Mouse (Mus musculus): Measurements from ENCODE around the gene Hecw1.

Hecw1 gene

DNA sequence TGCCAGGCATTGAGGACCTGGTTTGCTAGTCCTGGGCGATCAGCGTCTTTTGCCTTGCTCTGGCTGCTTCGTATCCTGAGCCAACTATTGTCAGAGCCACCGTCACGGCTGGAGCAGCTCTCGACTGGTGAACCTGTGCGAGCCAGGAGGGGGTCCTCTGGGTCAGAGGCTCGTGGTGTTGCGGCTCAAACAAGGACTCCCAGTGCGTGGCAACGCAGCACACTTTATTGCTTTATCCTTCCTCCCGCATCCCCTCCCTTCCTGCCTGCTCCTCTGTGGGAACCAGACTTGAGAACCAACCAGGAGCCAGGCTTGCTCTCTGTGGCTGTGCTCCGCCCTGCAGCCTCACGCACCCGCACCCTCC is at the start of gene Hecw1:
Gene Hecw1 (minus strand): TSS at position 323 of the 364 bp plus-strand sequence.
- DNase-seq (ENCODE audit: low read depth, low spot score): no peak
- Histone ChIP-seq H3K27me3 (ENCODE audit: control insufficient read depth, insufficient read depth, low read length, poor library complexity, severe bottlenecking) (no peaks in the 10 kb centered on the region), H3K36me3 (ENCODE audit: control insufficient read depth, insufficient read depth, low read length, poor library complexity, severe bottlenecking) (no peaks in the 10 kb centered on the region)

GRCm38 (mm10) chr13:14561336-14561735 is 38.3 kb upstream of the Hecw1 start:
- no peak for DNase-seq (ENCODE audit: low read depth, low spot score)
- Histone ChIP-seq H3K27me3 (ENCODE audit: control insufficient read depth, insufficient read depth, low read length, poor library complexity, severe bottlenecking) (no peaks in the 10 kb centered on the region), H3K36me3 (ENCODE audit: control insufficient read depth, insufficient read depth, low read length, poor library complexity, severe bottlenecking) (no peaks in the 10 kb centered on the region)

DNA sequence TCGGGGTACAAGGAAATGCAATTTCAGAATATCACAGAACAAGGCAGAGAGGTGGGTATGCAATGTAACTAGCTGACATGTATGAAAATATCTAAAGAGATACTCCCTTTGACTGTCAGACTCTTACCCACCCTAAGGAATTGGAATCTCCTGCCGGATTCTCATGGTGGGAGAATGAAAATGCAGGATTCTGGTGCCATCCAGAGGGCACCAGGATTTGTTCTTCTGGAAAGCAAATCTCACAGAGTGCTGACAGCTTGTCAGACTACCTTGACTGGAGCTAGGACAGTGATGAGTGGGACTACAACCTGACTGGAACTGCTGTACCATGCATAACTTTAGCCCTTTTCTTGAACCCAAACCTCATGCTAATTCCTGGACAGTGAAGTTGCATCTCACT is 29.6 kb upstream of the Hecw1 start:
- DNase-seq (ENCODE audit: low read depth, low spot score): no peak
- no peaks in the 10 kb centered on the region for H3K36me3 ChIP-seq (ENCODE audit: control insufficient read depth, insufficient read depth, low read length, poor library complexity, severe bottlenecking)
- no peaks in the 10 kb centered on the region for H3K27me3 ChIP-seq (ENCODE audit: control insufficient read depth, insufficient read depth, low read length, poor library complexity, severe bottlenecking)

- Histone ChIP-seq H3K36me3 (ENCODE audit: control insufficient read depth, insufficient read depth, low read length, poor library complexity, severe bottlenecking) (no peaks in the 10 kb centered on the region), H3K27me3 (ENCODE audit: control insufficient read depth, insufficient read depth, low read length, poor library complexity, severe bottlenecking) (no peaks in the 10 kb centered on the region)
- DNase-seq (ENCODE audit: low read depth, low spot score): no peak
These were observed 19.8 kb upstream of the Hecw1 start for GRCm38 (mm10) chr13:14542860-14543259.

DNA sequence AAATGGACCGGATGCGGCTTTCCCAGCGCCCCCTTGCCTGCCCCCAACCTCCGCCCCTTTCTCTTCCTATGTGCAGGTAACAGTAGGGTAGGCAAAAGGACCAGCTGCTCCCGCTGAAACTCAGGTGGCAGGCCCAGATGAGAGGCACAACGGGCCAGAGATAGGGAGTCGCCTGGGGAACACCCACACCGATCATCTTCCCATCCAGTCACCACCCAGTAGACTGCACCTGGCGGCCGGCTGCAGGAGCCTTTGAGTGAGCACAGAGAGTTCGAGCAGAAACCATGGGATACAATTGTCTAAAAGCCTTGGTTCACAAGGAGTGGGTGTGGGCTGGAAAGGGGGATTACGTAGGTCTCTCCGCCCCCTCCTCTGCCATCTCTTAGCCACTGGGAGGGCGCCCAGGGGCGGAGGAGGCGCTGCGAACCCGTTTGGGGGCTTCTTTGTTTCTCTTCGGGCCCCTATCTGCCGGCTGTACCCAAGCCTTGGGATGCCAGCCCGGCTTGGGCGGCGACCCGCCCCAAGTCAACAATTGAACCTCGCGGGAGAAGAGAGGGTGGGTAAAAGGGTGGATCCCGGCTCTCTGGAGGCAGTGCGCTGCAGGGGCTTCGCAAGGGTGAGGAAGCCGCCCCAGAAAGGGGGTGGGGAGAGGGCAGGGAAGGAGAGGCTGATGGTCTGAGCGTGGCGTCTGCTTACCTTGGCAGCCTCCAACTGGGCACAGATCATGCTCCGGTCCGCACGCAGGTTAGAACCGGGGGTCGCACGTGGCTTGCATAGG is 711 bp downstream of the Hecw1 start:
- no peak for DNase-seq (ENCODE audit: low read depth, low spot score)
- H3K27me3 ChIP-seq (ENCODE audit: control insufficient read depth, insufficient read depth, low read length, poor library complexity, severe bottlenecking): no peaks in the 10 kb centered on the region
- H3K36me3 ChIP-seq (ENCODE audit: control insufficient read depth, insufficient read depth, low read length, poor library complexity, severe bottlenecking): no peaks in the 10 kb centered on the region

DNA sequence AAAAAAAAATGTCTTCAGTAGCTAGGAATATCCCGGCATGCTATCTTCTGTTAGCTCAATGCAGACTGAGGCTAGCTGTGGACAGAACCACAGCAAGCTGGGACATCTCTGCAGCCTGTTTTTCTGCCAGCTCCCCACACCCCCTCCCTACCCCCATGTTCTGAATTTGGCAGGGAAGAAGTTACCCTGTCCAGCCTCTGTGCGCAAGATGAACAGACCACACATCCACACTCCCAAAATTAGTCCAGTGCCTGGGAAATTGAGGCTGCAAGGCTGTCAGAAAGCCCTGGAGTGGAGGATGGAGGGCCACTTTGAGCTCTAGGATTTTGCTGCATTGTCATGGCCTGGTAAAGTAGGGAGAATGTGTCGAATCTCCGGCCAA is 1.3 kb downstream of the Hecw1 start:
- no peaks in the 10 kb centered on the region for H3K27me3 ChIP-seq (ENCODE audit: control insufficient read depth, insufficient read depth, low read length, poor library complexity, severe bottlenecking)
- no peaks in the 10 kb centered on the region for H3K36me3 ChIP-seq (ENCODE audit: control insufficient read depth, insufficient read depth, low read length, poor library complexity, severe bottlenecking)
- no peak for DNase-seq (ENCODE audit: low read depth, low spot score)

DNA sequence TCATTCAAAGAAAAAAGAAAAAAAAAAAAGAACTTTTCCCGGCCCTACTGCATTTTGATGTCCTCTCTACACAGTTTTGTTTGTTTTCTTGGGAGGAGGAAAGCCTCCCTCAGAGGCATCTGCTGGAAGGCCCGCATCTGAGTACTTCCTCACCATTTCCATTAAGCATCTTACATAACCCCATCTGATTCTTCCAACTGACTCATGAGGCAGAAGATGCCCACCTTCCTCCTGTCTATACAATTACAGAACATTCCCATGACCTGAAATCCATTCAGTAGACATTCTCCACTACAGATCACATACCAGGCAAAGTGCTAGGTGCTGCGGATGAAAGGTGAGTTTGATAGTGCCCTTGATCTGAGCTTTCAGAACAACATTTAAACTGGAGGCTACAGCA is 3.4 kb downstream of the Hecw1 start:
- Histone ChIP-seq H3K36me3 (ENCODE audit: control insufficient read depth, insufficient read depth, low read length, poor library complexity, severe bottlenecking) (no peaks in the 10 kb centered on the region), H3K27me3 (ENCODE audit: control insufficient read depth, insufficient read depth, low read length, poor library complexity, severe bottlenecking) (no peaks in the 10 kb centered on the region)
- DNase-seq (ENCODE audit: low read depth, low spot score): no peak

- Histone ChIP-seq H3K36me3 (ENCODE audit: control insufficient read depth, insufficient read depth, low read length, poor library complexity, severe bottlenecking) (no peaks in the 10 kb centered on the region), H3K27me3 (ENCODE audit: control insufficient read depth, insufficient read depth, low read length, poor library complexity, severe bottlenecking) (no peaks in the 10 kb centered on the region)
- DNase-seq (ENCODE audit: low read depth, low spot score): no peak
These were observed 5.5 kb downstream of the Hecw1 start for GRCm38 (mm10) chr13:14517478-14517877.

DNA sequence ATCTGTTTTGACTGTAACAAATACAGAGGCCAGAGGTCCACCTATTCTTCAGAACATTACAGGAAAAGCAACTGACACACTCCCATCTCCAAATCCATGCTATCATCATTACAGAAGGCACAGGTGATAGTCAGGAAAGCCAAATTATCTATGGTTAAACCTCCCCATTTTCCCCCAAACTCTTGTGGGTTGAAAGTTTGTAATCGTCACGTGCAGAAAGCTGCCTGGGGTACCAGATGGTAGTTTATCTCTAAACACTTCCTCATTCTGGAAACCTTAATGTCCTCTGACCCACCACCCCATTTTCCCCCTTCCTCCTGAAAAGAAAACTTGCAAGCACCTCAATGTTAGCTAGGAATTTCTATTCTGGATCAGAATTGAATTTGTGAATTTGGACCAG is 7.9 kb downstream of the Hecw1 start:
- no peaks in the 10 kb centered on the region for H3K36me3 ChIP-seq (ENCODE audit: control insufficient read depth, insufficient read depth, low read length, poor library complexity, severe bottlenecking)
- H3K27me3 ChIP-seq (ENCODE audit: control insufficient read depth, insufficient read depth, low read length, poor library complexity, severe bottlenecking): no peaks in the 10 kb centered on the region
- DNase-seq (ENCODE audit: low read depth, low spot score): no peak

DNA sequence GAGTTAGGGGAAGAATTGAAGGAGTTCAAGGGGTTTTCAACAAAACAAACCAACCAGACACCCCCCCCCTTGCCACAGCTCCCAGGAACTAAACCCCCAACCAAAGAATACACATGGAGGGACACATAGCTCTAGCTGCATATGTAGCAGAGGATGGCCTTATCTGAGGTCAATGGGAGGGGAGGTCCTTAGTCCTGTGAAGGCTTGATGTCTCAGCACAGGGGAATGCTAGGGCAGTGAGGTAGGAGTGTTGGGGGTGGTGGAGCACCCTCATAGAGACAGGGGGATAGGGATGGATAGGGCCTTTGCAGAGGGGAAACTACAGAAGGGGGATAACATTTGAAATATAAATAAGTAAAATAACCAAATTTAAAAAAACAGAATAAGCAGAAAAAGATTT is 9.1 kb downstream of the Hecw1 start:
- H3K27me3 ChIP-seq (ENCODE audit: control insufficient read depth, insufficient read depth, low read length, poor library complexity, severe bottlenecking): no peaks in the 10 kb centered on the region
- no peaks in the 10 kb centered on the region for H3K36me3 ChIP-seq (ENCODE audit: control insufficient read depth, insufficient read depth, low read length, poor library complexity, severe bottlenecking)
- DNase-seq (ENCODE audit: low read depth, low spot score): no peak

- Histone ChIP-seq H3K36me3 (ENCODE audit: control insufficient read depth, insufficient read depth, low read length, poor library complexity, severe bottlenecking) (no peaks in the 10 kb centered on the region), H3K27me3 (ENCODE audit: control insufficient read depth, insufficient read depth, low read length, poor library complexity, severe bottlenecking) (no peaks in the 10 kb centered on the region)
- DNase-seq (ENCODE audit: low read depth, low spot score): no peak
These were observed 16.3 kb downstream of the Hecw1 start for GRCm38 (mm10) chr13:14506765-14507164.

- H3K27me3 ChIP-seq (ENCODE audit: control insufficient read depth, insufficient read depth, low read length, poor library complexity, severe bottlenecking): no peaks in the 10 kb centered on the region
- no peaks in the 10 kb centered on the region for H3K36me3 ChIP-seq (ENCODE audit: control insufficient read depth, insufficient read depth, low read length, poor library complexity, severe bottlenecking)
- DNase-seq (ENCODE audit: low read depth, low spot score): no peak
These were observed 22.8 kb downstream of the Hecw1 start for GRCm38 (mm10) chr13:14500251-14500650.

DNA sequence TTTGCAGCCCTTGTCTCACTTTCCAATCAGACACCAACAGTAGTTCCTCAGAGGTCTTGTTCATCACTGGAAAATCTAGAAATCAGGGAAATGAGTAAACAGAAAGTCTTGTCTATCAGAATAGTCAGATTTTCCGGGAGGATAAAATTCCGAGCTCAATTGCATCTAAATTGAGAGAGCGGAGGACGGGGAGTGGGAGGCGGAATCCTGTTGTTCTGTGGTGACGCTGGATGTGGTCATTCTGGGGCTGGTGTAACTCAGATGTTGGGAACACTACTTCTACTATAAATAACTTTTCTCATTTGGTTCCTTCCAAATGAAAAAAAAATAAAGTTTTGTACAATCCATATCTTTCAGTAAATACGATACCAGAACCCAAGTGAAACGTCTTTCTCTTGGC is 24.2 kb downstream of the Hecw1 start:
- Histone ChIP-seq H3K36me3 (ENCODE audit: control insufficient read depth, insufficient read depth, low read length, poor library complexity, severe bottlenecking) (no peaks in the 10 kb centered on the region), H3K27me3 (ENCODE audit: control insufficient read depth, insufficient read depth, low read length, poor library complexity, severe bottlenecking) (no peaks in the 10 kb centered on the region)
- no peak for DNase-seq (ENCODE audit: low read depth, low spot score)

DNA sequence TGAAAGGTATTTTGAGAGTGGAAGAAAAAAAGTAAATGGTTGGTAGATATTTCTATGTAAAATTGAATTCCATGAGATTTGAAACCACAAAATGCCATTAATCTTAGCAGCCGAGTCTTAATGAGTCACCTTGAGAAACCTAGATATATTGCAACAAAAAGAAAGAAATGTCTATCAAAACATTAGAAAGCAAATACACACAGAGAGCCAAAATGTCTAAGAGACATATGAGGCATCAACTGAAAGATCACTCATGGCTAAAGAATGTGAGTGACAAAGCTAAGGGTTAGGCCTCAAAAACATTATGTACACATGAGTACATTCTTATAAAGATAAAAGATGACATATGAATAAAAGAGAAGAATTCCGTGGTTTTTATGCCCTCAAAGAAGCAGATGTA is 26.1 kb downstream of the Hecw1 start:
- no peak for DNase-seq (ENCODE audit: low read depth, low spot score)
- H3K27me3 ChIP-seq (ENCODE audit: control insufficient read depth, insufficient read depth, low read length, poor library complexity, severe bottlenecking): no peaks in the 10 kb centered on the region

GRCm38 (mm10) chr13:14487812-14488211 is 35.2 kb downstream of the Hecw1 start:
- no peak for DNase-seq (ENCODE audit: low read depth, low spot score)

More for the DNA sequence above, 26.1 kb downstream of the Hecw1 start:
- H3K36me3 ChIP-seq (ENCODE audit: control insufficient read depth, insufficient read depth, low read length, poor library complexity, severe bottlenecking): no peaks in the 10 kb centered on the region

GRCm38 (mm10) chr13:14471121-14471520 is 51.9 kb downstream of the Hecw1 start:
- DNase-seq (ENCODE audit: low read depth, low spot score): no peak
- H3K36me3 ChIP-seq (ENCODE audit: control insufficient read depth, insufficient read depth, low read length, poor library complexity, severe bottlenecking): no peaks in the 10 kb centered on the region

More at GRCm38 (mm10) chr13:14487812-14488211, 35.2 kb downstream of the Hecw1 start:
- H3K27me3 ChIP-seq (ENCODE audit: control insufficient read depth, insufficient read depth, low read length, poor library complexity, severe bottlenecking): no peaks in the 10 kb centered on the region
- no peaks in the 10 kb centered on the region for H3K36me3 ChIP-seq (ENCODE audit: control insufficient read depth, insufficient read depth, low read length, poor library complexity, severe bottlenecking)

More at GRCm38 (mm10) chr13:14471121-14471520, 51.9 kb downstream of the Hecw1 start:
- H3K27me3 ChIP-seq (ENCODE audit: control insufficient read depth, insufficient read depth, low read length, poor library complexity, severe bottlenecking): no peaks in the 10 kb centered on the region

Measured in splenic B cell, adult 2 months (primary cell).